18 mouse cellular contexts compared by ENCODE assay signal in the genomic region with DNA sequence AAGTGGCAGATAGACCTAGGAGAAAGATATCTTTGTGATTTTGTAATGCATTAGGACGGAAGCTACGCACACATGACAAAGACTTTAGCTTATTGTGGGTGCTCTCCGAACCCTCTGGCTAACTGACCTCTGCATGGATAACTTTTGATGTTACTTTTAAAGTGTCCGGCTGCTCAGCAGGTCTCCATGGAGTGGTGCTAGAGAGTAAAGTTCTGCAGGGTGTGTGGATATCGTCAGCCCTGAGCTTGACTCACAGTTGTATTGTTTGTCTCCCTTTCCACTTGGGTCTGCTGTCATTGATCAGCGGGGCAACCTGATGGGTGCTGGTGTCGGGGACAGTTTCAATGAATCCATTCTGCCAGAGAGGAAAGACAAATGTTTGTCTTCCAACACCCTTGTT. TPM values are rescaled to one million over a fixed set of nuclear protein-coding genes. Genes with fewer than 3 reads are reported as not detected.
DNase-seq lines count a peak whose midpoint lies in the region; ATAC-seq and TF ChIP-seq lines count a peak whose summit lies in the region.
"Had no signal": no experiment of that assay in that cellular context is flagged by ENCODE, and none has a peak within 500 bp of the region (broad histone marks: within the 10 kb centered on the region; RNA-seq: fewer than 3 reads in every experiment).

No protein-coding gene starts in this region.

- no peak for TF ChIP-seq EP300 in liver, postnatal 0 days (IDR thresholded peaks at IDR 0.05; ENCODE audit: low read depth)
- no peak for TF ChIP-seq EP300 in ES-Bruce4 (IDR thresholded peaks at IDR 0.05; ENCODE audit: insufficient read depth, low read depth, low read length)

- 53% methylated on average over 7 of the region's 7 CpGs for WGBS in intestine, postnatal 0 days
- WGBS in intestine, embryonic 16.5 days, result 54% methylated on average over 7 of the region's 7 CpGs
- 57% methylated on average over 7 of the region's 7 CpGs for WGBS in liver, postnatal 0 days (ENCODE audit: insufficient replicate concordance)
- WGBS in liver, embryonic 11.5 days, result 61% methylated on average over 7 of the region's 7 CpGs

- no peaks in the 10 kb centered on the region for H3K9me3 ChIP-seq in intestine, postnatal 0 days (ENCODE audit: control insufficient read depth)
- no peaks in the 10 kb centered on the region for H3K9me3 ChIP-seq in intestine, embryonic 16.5 days (ENCODE audit: control insufficient read depth, low read length)
- H3K9me3 ChIP-seq in liver, postnatal 0 days (ENCODE audit: low read length), result no peaks in the 10 kb centered on the region
- no peaks in the 10 kb centered on the region for H3K9me3 ChIP-seq in liver, embryonic 11.5 days (ENCODE audit: control insufficient read depth, low read length)
- no peaks in the 10 kb centered on the region for H3K9me3 ChIP-seq in ES-Bruce4 (replicated peaks; ENCODE audit: control insufficient read depth, insufficient read depth, low read length, poor library complexity, severe bottlenecking)
- H3K9me3 ChIP-seq: forebrain, embryonic 12.5 days; hindbrain, embryonic 10.5 days; limb, embryonic 12.5 days had no signal

- H3K27ac ChIP-seq in intestine, postnatal 0 days (ENCODE audit: low read depth, low read length), result no peak overlapping the region
- H3K27ac ChIP-seq in intestine, embryonic 16.5 days (ENCODE audit: low read length), result no peak overlapping the region
- H3K27ac ChIP-seq in liver, postnatal 0 days (ENCODE audit: low read depth), result no peak overlapping the region
- H3K27ac ChIP-seq in liver, embryonic 11.5 days (ENCODE audit: low read depth, low read length), result no peak overlapping the region
- H3K27ac ChIP-seq in ES-Bruce4 (ENCODE audit: insufficient read depth, low read length), result no peak overlapping the region
- H3K27ac ChIP-seq: forebrain, embryonic 12.5 days; hindbrain, embryonic 10.5 days; limb, embryonic 12.5 days; liver, embryonic 14.5 days had no signal

- peak; percentile 49 for TF ChIP-seq CTCF in intestine, postnatal 0 days (IDR thresholded peaks at IDR 0.05; ENCODE audit: low read depth)
- TF ChIP-seq CTCF in liver, postnatal 0 days (IDR thresholded peaks at IDR 0.05; ENCODE audit: low read depth), result peak; percentile 42
- TF ChIP-seq CTCF in ES-Bruce4 (IDR thresholded peaks at IDR 0.05; ENCODE audit: low read depth, low read length), result peak; percentile 1

- DNase-seq in embryo, embryonic 10 days (ENCODE audit: low spot score), result peak; percentile 23
- DNase-seq in embryo, embryonic 11 days, result no peak
- no peak for DNase-seq in liver, postnatal 0 days
- no peak for DNase-seq in liver, embryonic 11.5 days (ENCODE audit: low spot score)
- no peak for DNase-seq in urinary bladder, adult 2 months (ENCODE audit: low spot score)
- DNase-seq: adrenal gland, postnatal 25 days; cerebellum, adult 8-10 months; midbrain, embryonic 14.5 days; retina, postnatal 1 day had no signal

- H3K4me1 ChIP-seq in intestine, postnatal 0 days (replicated peaks; ENCODE audit: control insufficient read depth, insufficient read depth, low read length), result no peaks in the 10 kb centered on the region
- no peaks in the 10 kb centered on the region for H3K4me1 ChIP-seq in intestine, embryonic 16.5 days (ENCODE audit: control insufficient read depth, insufficient read depth, low read length)
- H3K4me1 ChIP-seq in liver, postnatal 0 days (ENCODE audit: insufficient read depth), result no peaks in the 10 kb centered on the region
- no peaks in the 10 kb centered on the region for H3K4me1 ChIP-seq in liver, embryonic 11.5 days (replicated peaks; ENCODE audit: control insufficient read depth, insufficient read depth, low read length)
- H3K4me1 ChIP-seq in ES-Bruce4 (ENCODE audit: control insufficient read depth, insufficient read depth, low read length), result no peaks in the 10 kb centered on the region
- H3K4me1 ChIP-seq: forebrain, embryonic 12.5 days; limb, embryonic 12.5 days had no signal

- no peak overlapping the region for H3K9ac ChIP-seq in intestine, postnatal 0 days (ENCODE audit: low read depth, low read length)
- no peak overlapping the region for H3K9ac ChIP-seq in intestine, embryonic 16.5 days (ENCODE audit: low read depth, low read length)
- no peak overlapping the region for H3K9ac ChIP-seq in liver, postnatal 0 days (replicated peaks)
- no peak overlapping the region for H3K9ac ChIP-seq in liver, embryonic 11.5 days (ENCODE audit: low read depth, low read length)
- H3K9ac ChIP-seq in ES-Bruce4 (ENCODE audit: low read depth, poor library complexity, severe bottlenecking), result no peak overlapping the region
- H3K9ac ChIP-seq: forebrain, embryonic 12.5 days; limb, embryonic 12.5 days; liver, embryonic 14.5 days had no signal

- no peak overlapping the region for H3K4me2 ChIP-seq in intestine, postnatal 0 days (replicated peaks; ENCODE audit: low read depth)
- no peak overlapping the region for H3K4me2 ChIP-seq in intestine, embryonic 16.5 days (ENCODE audit: low read depth, low read length)
- H3K4me2 ChIP-seq in liver, postnatal 0 days (ENCODE audit: low read depth, low read length), result no peak overlapping the region
- no peak overlapping the region for H3K4me2 ChIP-seq in liver, embryonic 11.5 days
- H3K4me2 ChIP-seq: forebrain, embryonic 12.5 days; limb, embryonic 12.5 days had no signal

- TF ChIP-seq POLR2A in ES-Bruce4 (IDR thresholded peaks at IDR 0.05; ENCODE audit: insufficient read depth, low read length), result no peak

- H3K27me3 ChIP-seq in intestine, postnatal 0 days (replicated peaks; ENCODE audit: control insufficient read depth, insufficient read depth, low read length), result no peaks in the 10 kb centered on the region
- no peaks in the 10 kb centered on the region for H3K27me3 ChIP-seq in intestine, embryonic 16.5 days (replicated peaks; ENCODE audit: control insufficient read depth, insufficient read depth, low read length)
- H3K27me3 ChIP-seq in liver, postnatal 0 days (ENCODE audit: insufficient read depth, low read length), result no peaks in the 10 kb centered on the region
- no peaks in the 10 kb centered on the region for H3K27me3 ChIP-seq in liver, embryonic 11.5 days (replicated peaks; ENCODE audit: control insufficient read depth, insufficient read depth, low read length)
- no peaks in the 10 kb centered on the region for H3K27me3 ChIP-seq in ES-Bruce4 (ENCODE audit: control insufficient read depth, insufficient read depth, low read length, poor library complexity, severe bottlenecking)
- H3K27me3 ChIP-seq: forebrain, embryonic 12.5 days; limb, embryonic 12.5 days had no signal

- H3K36me3 ChIP-seq in intestine, postnatal 0 days (ENCODE audit: control insufficient read depth, insufficient read depth), result no peaks in the 10 kb centered on the region
- H3K36me3 ChIP-seq in intestine, embryonic 16.5 days (ENCODE audit: control insufficient read depth, insufficient read depth, low read length), result no peaks in the 10 kb centered on the region
- no peaks in the 10 kb centered on the region for H3K36me3 ChIP-seq in liver, postnatal 0 days (replicated peaks; ENCODE audit: insufficient read depth, low read length)
- H3K36me3 ChIP-seq in liver, embryonic 11.5 days (ENCODE audit: control insufficient read depth, insufficient read depth, low read length), result no peaks in the 10 kb centered on the region
- no peaks in the 10 kb centered on the region for H3K36me3 ChIP-seq in ES-Bruce4 (ENCODE audit: control insufficient read depth, insufficient read depth, low read length, poor library complexity, severe bottlenecking)
- H3K36me3 ChIP-seq: forebrain, embryonic 12.5 days; hindbrain, embryonic 10.5 days; limb, embryonic 12.5 days had no signal

- H3K4me3 ChIP-seq in intestine, postnatal 0 days (ENCODE audit: low read depth, low read length), result no peak overlapping the region
- no peak overlapping the region for H3K4me3 ChIP-seq in intestine, embryonic 16.5 days (ENCODE audit: low read length)
- H3K4me3 ChIP-seq in liver, postnatal 0 days (ENCODE audit: low read depth, low read length), result no peak overlapping the region
- H3K4me3 ChIP-seq in liver, embryonic 11.5 days (ENCODE audit: low read depth, low read length), result no peak overlapping the region
- H3K4me3 ChIP-seq in ES-Bruce4 (ENCODE audit: low read depth, low read length), result no peak overlapping the region
- H3K4me3 ChIP-seq: forebrain, embryonic 12.5 days; hindbrain, embryonic 10.5 days; limb, embryonic 12.5 days had no signal

- no peak for ATAC-seq in intestine, postnatal 0 days
- ATAC-seq in intestine, embryonic 16.5 days, result no peak
- no peak for ATAC-seq in liver, postnatal 0 days
- ATAC-seq in liver, embryonic 11.5 days (replicated peaks; ENCODE audit: low FRiP score), result no peak
- ATAC-seq: activated CD4-positive, CD25-positive, alpha-beta regulatory T cell, adult 4 months; inflammation-experienced regulatory T-cells, adult 6 months had no signal

RNA-seq across cellular contexts. Expression of gene Scel, which starts 33.7 kb away (rescaled TPM):
- 0.48 and 0.59 TPM in 2 replicates for polyA plus RNA-seq in intestine, postnatal 0 days (2015; fragmentation: Nextera tagmentation; extraction: Ambion mirVana)
- 1.2 and 1.3 TPM in 2 replicates for polyA plus RNA-seq in intestine, embryonic 16.5 days (2015; fragmentation: Nextera tagmentation; extraction: Ambion mirVana)
- polyA plus RNA-seq in liver, postnatal 0 days (2015; fragmentation: Nextera tagmentation; extraction: Ambion mirVana), result 0.07 TPM in 1 of 2 replicates, not detected in the other
- polyA plus RNA-seq in liver, embryonic 11.5 days (2014; fragmentation: Nextera tagmentation; extraction: Ambion mirVana), result 0.34 and 0.38 TPM in 2 replicates
- 9.8 and 10.3 TPM in 2 replicates for polyA plus RNA-seq in ES-Bruce4 (2011; ENCODE audit: insufficient read depth, insufficient read length, low read depth, missing spikeins)
- polyA plus RNA-seq in urinary bladder, adult 2 months (2012; rRNA removed), result 1.0 and 1.1 TPM in 2 replicates
- polyA plus RNA-seq: activated CD4-positive, CD25-positive, alpha-beta regulatory T cell, adult 4 months had no signal
